Mouse (Mus musculus): ENCODE results near the gene Nptn.

The Nptn gene

GRCm38 (mm10) chr9:58657735-58658512 lies 75.9 kb downstream of the Nptn start:
- no peak for DNase-seq

GRCm38 (mm10) chr9:58658596-58659309 lies 76.7 kb downstream of the Nptn start:
- no peak for DNase-seq

GRCm38 (mm10) chr9:58659331-58659730 lies 77.3 kb downstream of the Nptn start:
- no peak for DNase-seq

- DNase-seq = no peak
Observed at GRCm38 (mm10) chr9:58659989-58660388, 77.9 kb downstream of the Nptn start.

GRCm38 (mm10) chr9:58660673-58661072 lies 78.6 kb downstream of the Nptn start:
- no peak for DNase-seq

GRCm38 (mm10) chr9:58662007-58662406 lies 80.0 kb downstream of the Nptn start:
- peak in 1 of 2 experiments; percentile 29 for DNase-seq

- DNase-seq = no peak
Observed at GRCm38 (mm10) chr9:58662791-58663190, 80.8 kb downstream of the Nptn start.

- no peak for DNase-seq
Observed at GRCm38 (mm10) chr9:58665492-58665891, 83.5 kb downstream of the Nptn start.

- DNase-seq = no peak
Observed at GRCm38 (mm10) chr9:58666191-58666590, 84.2 kb downstream of the Nptn start.

GRCm38 (mm10) chr9:58667244-58667643 lies 85.2 kb downstream of the Nptn start:
- DNase-seq = no peak

GRCm38 (mm10) chr9:58668171-58668570 lies 86.1 kb downstream of the Nptn start:
- DNase-seq = no peak

- no peak for DNase-seq
Observed at GRCm38 (mm10) chr9:58669071-58669470, 87.0 kb downstream of the Nptn start.

GRCm38 (mm10) chr9:58669819-58670218 lies 87.8 kb downstream of the Nptn start:
- DNase-seq = no peak

GRCm38 (mm10) chr9:58672474-58672873 lies 90.4 kb downstream of the Nptn start:
- DNase-seq = peak; percentile 31 to 35

- no peak for DNase-seq
Observed at GRCm38 (mm10) chr9:58674736-58675135, 92.7 kb downstream of the Nptn start.

- DNase-seq = peak in 1 of 2 experiments; percentile 17
Observed at GRCm38 (mm10) chr9:58675371-58675770, 93.3 kb downstream of the Nptn start.

GRCm38 (mm10) chr9:58681411-58681810 lies 99.4 kb downstream of the Nptn start:
- DNase-seq = no peak

GRCm38 (mm10) chr9:58682106-58682505 lies 100.1 kb downstream of the Nptn start:
- DNase-seq = no peak

- peak in 1 of 2 experiments; percentile 14 for DNase-seq
Observed at GRCm38 (mm10) chr9:58683372-58683771, 101.3 kb downstream of the Nptn start.

- no peak for DNase-seq
Observed at GRCm38 (mm10) chr9:58685290-58685689, 103.2 kb downstream of the Nptn start.

- DNase-seq = no peak
Observed at GRCm38 (mm10) chr9:58688076-58688475, 106.0 kb downstream of the Nptn start.

GRCm38 (mm10) chr9:58690701-58691100 lies 108.7 kb downstream of the Nptn start:
- no peak for DNase-seq

- no peak for DNase-seq
Observed at GRCm38 (mm10) chr9:58691471-58691870, 109.4 kb downstream of the Nptn start.

GRCm38 (mm10) chr9:58698486-58698885 lies 116.4 kb downstream of the Nptn start:
- DNase-seq = no peak

Data from kidney, postnatal 36 days (tissue).